Mouse (Mus musculus) cortical plate, adult 2 months (tissue): ENCODE measurements around the gene Gramd4. TPM values are rescaled to one million over a fixed set of nuclear protein-coding genes. Genes with fewer than 3 reads are reported as not detected.

Experiments used
- H3K27ac ChIP-seq: fragments of 200-500 bp; 2 replicates; pipeline ENCODE4 v1.5.1; 2012; ENCODE audit warnings: low read length, control low read depth, inconsistent platforms; ENCODE audit not compliant: insufficient read depth
- H3K4me1 ChIP-seq: fragments of 200-500 bp; 2 replicates; pipeline ENCODE4 v1.6.1; 2011; ENCODE audit warnings: low read length; ENCODE audit not compliant: control insufficient read depth, insufficient read depth
- H3K4me3 ChIP-seq: fragments of 200-500 bp; 2 replicates; pipeline ENCODE4 v1.5.1; 2011; ENCODE audit warnings: mild to moderate bottlenecking, low read length, control low read depth; ENCODE audit not compliant: insufficient read depth
- CTCF ChIP-seq: fragments of 200-500 bp; IDR thresholded peaks from 2 replicates; pipeline ENCODE4 v1.5.1; 2011; ENCODE audit warnings: mild to moderate bottlenecking, control low read depth, low read length; ENCODE audit not compliant: insufficient read depth; ENCODE audit errors: extremely low read depth
- POLR2A ChIP-seq: fragments of 200-500 bp; IDR thresholded peaks from 2 replicates; pipeline ENCODE4 v1.6.1; 2011; ENCODE audit warnings: mild to moderate bottlenecking, low read length, control low read depth; ENCODE audit not compliant: insufficient read depth; ENCODE audit errors: extremely low read depth
- polyA plus RNA-seq: library from polyadenylated mRNA; depleted of rRNA; stranded (reverse); fragments of >200 nt; gene quantifications from 2 replicates; pipeline ENCODE4 v1.2.3, GENCODE M21; 2012

Gene Gramd4
- polyA plus RNA-seq, 1 experiment: 32.6 TPM

- Histone ChIP-seq H3K4me3 (no peak overlapping the region), H3K4me1 (peaks cover 15% of the 10 kb centered on the region), H3K27ac (no peak overlapping the region)
- TF ChIP-seq POLR2A: no peak
- TF ChIP-seq CTCF: no peak
Measured at GRCm38 (mm10) chr15:86165811-86166590, 108.5 kb downstream of the Gramd4 start.

GRCm38 (mm10) chr15:86167032-86167655, 109.6 kb downstream of the Gramd4 start:
- Histone ChIP-seq H3K4me3 (no peak overlapping the region), H3K27ac (no peak overlapping the region), H3K4me1 (peaks cover 15% of the 10 kb centered on the region)
- TF ChIP-seq POLR2A (no peak), CTCF (no peak)

GRCm38 (mm10) chr15:86167787-86168504, 110.5 kb downstream of the Gramd4 start:
- H3K4me1 ChIP-seq: peaks cover 15% of the 10 kb centered on the region
- no peak overlapping the region for H3K4me3 ChIP-seq
- peak overlapping the region; percentile 60 for H3K27ac ChIP-seq
- TF ChIP-seq POLR2A: no peak
- no peak for TF ChIP-seq CTCF

- TF ChIP-seq POLR2A (no peak), CTCF (no peak)
- Histone ChIP-seq H3K27ac (peak overlapping the region; percentile 60; the same call in 1 of the 2 replicates), H3K4me1 (peaks cover 15% of the 10 kb centered on the region), H3K4me3 (no peak overlapping the region)
Measured at GRCm38 (mm10) chr15:86168505-86168867, 111.0 kb downstream of the Gramd4 start.

GRCm38 (mm10) chr15:86168941-86169816, 111.7 kb downstream of the Gramd4 start:
- TF ChIP-seq POLR2A (no peak), CTCF (no peak)
- Histone ChIP-seq H3K27ac (peak overlapping the region; percentile 56), H3K4me1 (peaks cover 19% of the 10 kb centered on the region), H3K4me3 (no peak overlapping the region)

GRCm38 (mm10) chr15:86169817-86170110, 112.3 kb downstream of the Gramd4 start:
- H3K4me1 ChIP-seq: peaks cover 19% of the 10 kb centered on the region
- H3K4me3 ChIP-seq: no peak overlapping the region
- H3K27ac ChIP-seq: 0 out of 2 replicates have a peak overlapping the region, but pooled peaks have one; percentile 56
- no peak for TF ChIP-seq POLR2A
- TF ChIP-seq CTCF: no peak

GRCm38 (mm10) chr15:86171316-86171715, 113.8 kb downstream of the Gramd4 start:
- H3K4me3 ChIP-seq: no peak overlapping the region
- H3K4me1 ChIP-seq: peaks cover 19% of the 10 kb centered on the region
- TF ChIP-seq CTCF (no peak), POLR2A (no peak)
- no peak overlapping the region for H3K27ac ChIP-seq

GRCm38 (mm10) chr15:86172124-86172523, 114.6 kb downstream of the Gramd4 start:
- H3K4me1 ChIP-seq: peaks cover 19% of the 10 kb centered on the region
- no peak overlapping the region for H3K27ac ChIP-seq
- H3K4me3 ChIP-seq: no peak overlapping the region
- no peak for TF ChIP-seq CTCF
- TF ChIP-seq POLR2A: no peak

- no peak overlapping the region for H3K4me3 ChIP-seq
- H3K27ac ChIP-seq: no peak overlapping the region
- TF ChIP-seq POLR2A: no peak
- TF ChIP-seq CTCF: no peak
- peaks cover 15% of the 10 kb centered on the region for H3K4me1 ChIP-seq
Measured at GRCm38 (mm10) chr15:86172526-86172925, 115.0 kb downstream of the Gramd4 start.
